ENCODE assay signal across 7 mouse cellular contexts in genomic region chrX:75757966-75758365, GRCm38 (mm10).
DNase-seq lines count a peak whose midpoint lies in the region; ATAC-seq and TF ChIP-seq lines count a peak whose summit lies in the region.
"Not testable (repeated sequence)": the region's sequence is repeated elsewhere in the genome, so short reads cannot be mapped to it uniquely, and the experiment has no call there.

No protein-coding gene starts in this region.

- not testable (repeated sequence) for H3K9ac ChIP-seq in embryonic facial prominence, embryonic 11.5 days (replicated peaks; ENCODE audit: low read length); liver, postnatal 0 days (replicated peaks); neural tube, embryonic 11.5 days (ENCODE audit: low read length)

- DNase-seq in adrenal gland, adult 2 months: peak; percentile 84
- DNase-seq in embryonic facial prominence, embryonic 11.5 days (ENCODE audit: low spot score): peak; percentile 18
- peak; percentile 81 for DNase-seq in heart, postnatal 4 days
- peak; percentile 88 for DNase-seq in kidney, adult 18-20 months
- peak; percentile 17 for DNase-seq in liver, postnatal 0 days
- peak; percentile 22 for DNase-seq in neural tube, embryonic 11.5 days (ENCODE audit: low spot score)
- peak; percentile 42 for DNase-seq in spleen, adult 12 weeks (ENCODE audit: low spot score)

- not testable (repeated sequence) for ATAC-seq in embryonic facial prominence, embryonic 11.5 days (replicated peaks; ENCODE audit: insufficient number of reproducible peaks, low FRiP score, low TSS enrichment, low read depth); liver, postnatal 0 days; neural tube, embryonic 11.5 days (ENCODE audit: insufficient read depth, low FRiP score, low TSS enrichment)

- TF ChIP-seq CTCF in liver, postnatal 0 days (IDR thresholded peaks at IDR 0.05; ENCODE audit: low read depth): 0 out of 2 replicates have a peak, but pooled peaks have one; percentile 25

- not testable (repeated sequence) for H3K4me3 ChIP-seq in embryonic facial prominence, embryonic 11.5 days (ENCODE audit: low read depth, low read length); liver, postnatal 0 days (ENCODE audit: low read depth, low read length); neural tube, embryonic 11.5 days (ENCODE audit: low read depth, low read length)

- H3K36me3 ChIP-seq in embryonic facial prominence, embryonic 11.5 days (replicated peaks; ENCODE audit: control insufficient read depth, insufficient read depth, low read depth, low read length); liver, postnatal 0 days (replicated peaks; ENCODE audit: insufficient read depth, low read length); neural tube, embryonic 11.5 days (ENCODE audit: control insufficient read depth, insufficient read depth, low read length): not testable (repeated sequence)

- not testable (repeated sequence) for TF ChIP-seq EP300 in liver, postnatal 0 days (IDR thresholded peaks at IDR 0.05; ENCODE audit: low read depth)

- 79% methylated on average over 14 of the region's 14 CpGs for WGBS in embryonic facial prominence, embryonic 11.5 days
- WGBS in liver, postnatal 0 days (ENCODE audit: insufficient replicate concordance): 85% methylated on average over 13 of the region's 14 CpGs
- 82% methylated on average over 14 of the region's 14 CpGs for WGBS in neural tube, embryonic 11.5 days

- H3K27me3 ChIP-seq in embryonic facial prominence, embryonic 11.5 days (ENCODE audit: control insufficient read depth, insufficient read depth, low read length); liver, postnatal 0 days (ENCODE audit: insufficient read depth, low read length); neural tube, embryonic 11.5 days (ENCODE audit: control insufficient read depth, insufficient read depth, low read length): not testable (repeated sequence)

- not testable (repeated sequence) for H3K27ac ChIP-seq in embryonic facial prominence, embryonic 11.5 days (replicated peaks; ENCODE audit: low read depth, low read length); liver, postnatal 0 days (ENCODE audit: low read depth); neural tube, embryonic 11.5 days (ENCODE audit: low read depth, low read length)

- H3K4me2 ChIP-seq in embryonic facial prominence, embryonic 11.5 days (ENCODE audit: low read depth, low read length); liver, postnatal 0 days (ENCODE audit: low read depth, low read length); neural tube, embryonic 11.5 days (ENCODE audit: low read depth): not testable (repeated sequence)

- not testable (repeated sequence) for H3K4me1 ChIP-seq in embryonic facial prominence, embryonic 11.5 days (ENCODE audit: control insufficient read depth, insufficient read depth, low read length); liver, postnatal 0 days (ENCODE audit: insufficient read depth); neural tube, embryonic 11.5 days (ENCODE audit: control insufficient read depth, insufficient read depth, low read length)

- not testable (repeated sequence) for H3K9me3 ChIP-seq in embryonic facial prominence, embryonic 11.5 days (replicated peaks; ENCODE audit: control insufficient read depth, low read length); liver, postnatal 0 days (ENCODE audit: low read length); neural tube, embryonic 11.5 days (ENCODE audit: control insufficient read depth, low read length)

Comparison
In these comparisons a context has a peak if more than half of its experiments do, and no peak if none do; other contexts are left out.
1. DNase-seq: peak in every context shown above with its lines; median percentile 88 in kidney, adult 18-20 months; 84 in adrenal gland, adult 2 months; 81 in heart, postnatal 4 days; 42 in spleen, adult 12 weeks; 22 in neural tube, embryonic 11.5 days; 18 in embryonic facial prominence, embryonic 11.5 days; 17 in liver, postnatal 0 days.